Mouse (Mus musculus) intestine, postnatal 0 days (tissue): ENCODE data around the gene Acvr1. TPM values are rescaled to one million over a fixed set of nuclear protein-coding genes. Genes with fewer than 3 reads are reported as not detected.

Experiments used
- ATAC-seq: fragments of 200-750 bp; cut with Nextera tagmentation; 2 replicates; pipeline ENCODE4 v1.8.0; 2017; ENCODE audit warnings: mild to moderate bottlenecking, moderate TSS enrichment, moderate library complexity
- H3K27ac ChIP-seq: fragments of 300-500 bp; sonication (generic); 2 replicates; pipeline ENCODE4 v1.5.1; 2014; ENCODE audit warnings: mild to moderate bottlenecking, low read depth, low read length, moderate library complexity
- H3K27me3 ChIP-seq: fragments of 300-500 bp; sonication (generic); replicated peaks from 2 replicates; pipeline ENCODE4 v1.6.1; 2014; ENCODE audit warnings: low read length, mixed read lengths; ENCODE audit not compliant: control insufficient read depth, insufficient read depth
- H3K36me3 ChIP-seq: fragments of 300-500 bp; sonication (generic); 2 replicates; pipeline ENCODE4 v1.6.1; 2014; ENCODE audit warnings: mild to moderate bottlenecking, moderate library complexity; ENCODE audit not compliant: control insufficient read depth, insufficient read depth
- H3K4me1 ChIP-seq: fragments of 300-500 bp; sonication (generic); replicated peaks from 2 replicates; pipeline ENCODE4 v1.6.1; 2014; ENCODE audit warnings: antibody characterized with exemption, low read length, mixed read lengths; ENCODE audit not compliant: control insufficient read depth, insufficient read depth
- H3K4me2 ChIP-seq: fragments of 300-500 bp; sonication (generic); replicated peaks from 2 replicates; pipeline ENCODE4 v1.6.1; 2014; ENCODE audit warnings: low read depth, mild to moderate bottlenecking, moderate library complexity
- H3K4me3 ChIP-seq: fragments of 300-500 bp; sonication (generic); 2 replicates; pipeline ENCODE4 v1.5.1; 2014; ENCODE audit warnings: low read depth, low read length
- H3K9ac ChIP-seq: fragments of 300-500 bp; sonication (generic); 2 replicates; pipeline ENCODE4 v1.6.1; 2014; ENCODE audit warnings: mild to moderate bottlenecking, low read depth, low read length
- H3K9me3 ChIP-seq: fragments of 300-500 bp; sonication (generic); 2 replicates; pipeline ENCODE4 v1.6.1; 2016; ENCODE audit warnings: mixed run types; ENCODE audit not compliant: control insufficient read depth
- CTCF ChIP-seq: sonication (generic); IDR thresholded peaks from 2 replicates; pipeline ENCODE4 v1.5.1; 2016; ENCODE audit warnings: low read depth, mild to moderate bottlenecking, control low read depth, antibody characterized with exemption, moderate library complexity
- WGBS: fragments of 180-500 bp; shearing (Covaris S2); extraction: QIAGEN DNeasy Blood & Tissue Kit; methylation state at CpG from one replicate; pipeline ENCODE4 v1.1.7; 2014; 5-methylcytosine and 5-hydroxymethylcytosine counted together
- polyA plus RNA-seq: library from polyadenylated mRNA; unstranded; fragments of >200 nt; fragmentation: Nextera tagmentation; extraction: Ambion mirVana; gene quantifications from 2 replicates; pipeline ENCODE4 v1.2.1, GENCODE M21; 2015

Acvr1 gene
- polyA plus RNA-seq, 1 experiment from 2014 or later: 4.6 TPM

DNA sequence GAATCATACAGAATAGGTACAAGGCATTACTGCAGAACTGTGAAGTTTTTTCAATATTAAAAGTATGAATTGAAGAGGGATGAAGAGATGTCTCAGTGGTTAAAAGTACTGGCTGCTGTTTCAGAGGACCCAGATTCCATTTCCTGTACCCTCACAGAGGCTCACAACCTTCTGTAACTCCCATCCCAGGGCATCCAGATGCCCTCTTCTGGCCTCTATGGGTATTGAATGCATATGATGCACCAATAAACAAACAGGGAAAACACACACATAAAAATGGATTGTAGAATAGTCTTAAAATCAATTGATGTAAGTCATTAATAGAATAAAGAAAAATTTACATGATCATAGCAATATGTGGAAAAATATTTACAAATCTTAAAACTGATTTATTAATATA, 151.9 kb downstream of the Acvr1 start:
- ATAC-seq: no peak

GRCm38 (mm10) chr2:58408926-58409634, 157.9 kb downstream of the Acvr1 start:
- Histone ChIP-seq H3K4me3 (no peak overlapping the region), H3K9ac (no peak overlapping the region), H3K9me3 (no peaks in the 10 kb centered on the region), H3K27ac (no peak overlapping the region), H3K4me1 (no peaks in the 10 kb centered on the region), H3K36me3 (no peaks in the 10 kb centered on the region), H3K27me3 (no peaks in the 10 kb centered on the region), H3K4me2 (no peak overlapping the region)
- no peak for TF ChIP-seq CTCF
- no peak for ATAC-seq
- 48% methylated on average over 5 of the region's 5 CpGs for WGBS

More for the DNA sequence above, 151.9 kb downstream of the Acvr1 start:
- peak; percentile 57 for TF ChIP-seq CTCF
- no peaks in the 10 kb centered on the region for H3K4me1 ChIP-seq
- H3K4me2 ChIP-seq: no peak overlapping the region
- no peaks in the 10 kb centered on the region for H3K27me3 ChIP-seq
- H3K9me3 ChIP-seq: no peaks in the 10 kb centered on the region
- no peak overlapping the region for H3K9ac ChIP-seq
- H3K36me3 ChIP-seq: no peaks in the 10 kb centered on the region
- no peak overlapping the region for H3K27ac ChIP-seq
- no peak overlapping the region for H3K4me3 ChIP-seq

DNA sequence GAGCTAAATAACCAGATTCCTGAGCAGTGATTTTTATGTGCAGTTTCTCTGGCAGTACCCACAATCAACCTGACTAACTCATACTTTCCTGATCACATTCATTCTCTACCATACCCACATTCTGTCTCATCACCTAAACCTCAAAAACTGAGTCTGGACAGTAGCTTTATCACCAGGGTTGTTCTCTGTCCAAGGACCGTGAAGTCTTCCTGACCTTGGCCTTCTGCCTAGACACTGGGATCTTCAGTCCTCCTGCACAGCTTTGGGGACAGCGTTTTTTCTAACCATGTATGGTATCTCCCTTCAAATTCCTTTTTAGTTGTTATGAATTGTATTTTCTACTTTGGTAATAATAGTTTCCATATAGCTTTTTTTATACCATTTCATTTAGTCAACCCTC, 163.5 kb downstream of the Acvr1 start:
- no peak for TF ChIP-seq CTCF
- Histone ChIP-seq H3K27ac (no peak overlapping the region), H3K9ac (no peak overlapping the region), H3K4me3 (no peak overlapping the region), H3K36me3 (no peaks in the 10 kb centered on the region), H3K4me2 (no peak overlapping the region), H3K9me3 (no peaks in the 10 kb centered on the region), H3K27me3 (no peaks in the 10 kb centered on the region), H3K4me1 (no peaks in the 10 kb centered on the region)
- ATAC-seq: no peak
- 72% methylated on average over 2 of the region's 2 CpGs for WGBS

DNA sequence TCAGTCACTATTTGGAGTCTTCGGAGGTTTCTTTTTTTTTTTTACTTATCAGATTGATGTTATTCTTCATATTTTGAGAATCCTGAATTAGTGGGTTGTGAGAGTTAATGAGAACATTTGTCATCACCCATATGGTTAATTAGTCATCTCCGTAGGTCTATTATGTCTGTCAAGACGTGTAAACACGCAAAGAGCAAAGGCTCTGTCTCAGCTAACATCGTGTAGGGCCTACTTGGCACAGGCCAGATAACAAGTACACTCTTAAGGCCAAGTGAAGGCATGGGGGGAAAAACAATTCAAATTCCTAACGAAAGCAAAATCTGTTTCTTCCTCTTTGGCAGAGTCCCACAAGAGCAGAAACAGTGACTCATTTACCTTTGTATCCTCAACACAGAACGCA, 178.4 kb downstream of the Acvr1 start:
- Histone ChIP-seq H3K4me1 (no peaks in the 10 kb centered on the region), H3K4me3 (no peak overlapping the region), H3K9me3 (no peaks in the 10 kb centered on the region), H3K36me3 (no peaks in the 10 kb centered on the region), H3K4me2 (no peak overlapping the region), H3K27ac (no peak overlapping the region), H3K27me3 (no peaks in the 10 kb centered on the region), H3K9ac (no peak overlapping the region)
- TF ChIP-seq CTCF: no peak
- ATAC-seq: no peak
- 68% methylated on average over 7 of the region's 7 CpGs for WGBS

DNA sequence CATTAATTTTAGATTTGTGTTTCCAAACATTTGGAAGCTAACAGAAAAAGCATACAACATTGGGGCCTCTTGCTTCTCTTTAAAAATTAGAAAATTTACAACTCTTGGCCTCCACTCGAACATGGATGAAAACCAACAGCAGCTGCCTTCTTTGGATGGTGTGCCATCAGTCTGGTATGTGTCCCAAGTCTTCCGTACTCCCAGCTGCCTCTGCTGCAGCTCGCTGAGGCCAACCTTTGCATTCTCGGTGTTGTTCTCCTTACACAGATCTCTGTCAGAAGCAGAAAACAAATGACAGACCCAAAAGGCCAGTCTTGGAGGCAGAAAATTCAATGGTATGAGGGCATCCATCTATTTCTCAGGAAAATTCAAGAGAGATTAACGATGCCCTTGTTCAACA, 186.9 kb downstream of the Acvr1 start:
- Histone ChIP-seq H3K4me2 (no peak overlapping the region), H3K9me3 (no peaks in the 10 kb centered on the region), H3K27me3 (no peaks in the 10 kb centered on the region), H3K4me1 (no peaks in the 10 kb centered on the region), H3K9ac (no peak overlapping the region), H3K27ac (no peak overlapping the region), H3K36me3 (no peaks in the 10 kb centered on the region), H3K4me3 (no peak overlapping the region)
- no peak for TF ChIP-seq CTCF
- 73% methylated on average over 5 of the region's 5 CpGs for WGBS
- no peak for ATAC-seq

GRCm38 (mm10) chr2:58379475-58379874, 187.5 kb downstream of the Acvr1 start:
- no peak overlapping the region for H3K9ac ChIP-seq
- no peak overlapping the region for H3K4me2 ChIP-seq
- H3K4me3 ChIP-seq: no peak overlapping the region
- no peaks in the 10 kb centered on the region for H3K4me1 ChIP-seq
- no peaks in the 10 kb centered on the region for H3K9me3 ChIP-seq
- no peaks in the 10 kb centered on the region for H3K36me3 ChIP-seq
- no peak for ATAC-seq
- no peak overlapping the region for H3K27ac ChIP-seq
- no peak for TF ChIP-seq CTCF
- no peaks in the 10 kb centered on the region for H3K27me3 ChIP-seq
- WGBS: 84% methylated on average over 1 of the region's 1 CpGs
